Mouse (Mus musculus) urinary bladder, postnatal 14 days (tissue): Measurements from ENCODE around the gene Dap3.
"Not testable (repeated sequence)": the region's sequence is repeated elsewhere in the genome, so short reads cannot be mapped to it uniquely, and the experiment has no call there.

Source experiments
- DNase-seq: peaks from one replicate; pipeline ENCODE4 v3.0.0; 2021; ENCODE audit warnings: low spot score

The Dap3 gene

GRCm38 (mm10) chr3:88950576-88951326 is at the start of gene Dap3, which contains the start of gene Ash1l:
TSS of gene Dap3 (minus strand) at chr3:88951181.
TSS of gene Ash1l (plus strand) at chr3:88950622.
- peak; percentile 73 for DNase-seq

GRCm38 (mm10) chr3:88992793-88993192 is 41.8 kb upstream of the Dap3 start:
- no peak for DNase-seq

GRCm38 (mm10) chr3:88983921-88984381 is 33.0 kb upstream of the Dap3 start:
- DNase-seq = peak; percentile 23

GRCm38 (mm10) chr3:88981206-88982010 is 30.4 kb upstream of the Dap3 start:
- no peak for DNase-seq

- DNase-seq = no peak
Measured at GRCm38 (mm10) chr3:88975012-88975411, 24.0 kb upstream of the Dap3 start.

- DNase-seq = not testable (repeated sequence)
Measured at GRCm38 (mm10) chr3:88963211-88963610, 12.2 kb upstream of the Dap3 start.

GRCm38 (mm10) chr3:88953736-88954135 is 2.8 kb upstream of the Dap3 start:
- no peak for DNase-seq

GRCm38 (mm10) chr3:88953246-88953645 is 2.3 kb upstream of the Dap3 start:
- no peak for DNase-seq

- no peak for DNase-seq
Measured at GRCm38 (mm10) chr3:88951327-88951800, 383 bp upstream of the Dap3 start.

- peak; percentile 95 for DNase-seq
Measured at GRCm38 (mm10) chr3:88949786-88950575, 1.0 kb downstream of the Dap3 start.

GRCm38 (mm10) chr3:88944109-88944508 is 6.9 kb downstream of the Dap3 start:
- DNase-seq = no peak

- DNase-seq = no peak
Measured at GRCm38 (mm10) chr3:88942316-88942880, 8.6 kb downstream of the Dap3 start.

GRCm38 (mm10) chr3:88939749-88940148 is 11.2 kb downstream of the Dap3 start:
- DNase-seq = no peak

GRCm38 (mm10) chr3:88939071-88939470 is 11.9 kb downstream of the Dap3 start:
- DNase-seq = no peak

GRCm38 (mm10) chr3:88929501-88929900 is 21.5 kb downstream of the Dap3 start:
- DNase-seq = no peak

GRCm38 (mm10) chr3:88925651-88926050 is 25.3 kb downstream of the Dap3 start:
- no peak for DNase-seq

GRCm38 (mm10) chr3:88923989-88924591 is 26.9 kb downstream of the Dap3 start:
- peak; percentile 36 for DNase-seq

- DNase-seq = no peak
Measured at GRCm38 (mm10) chr3:88921411-88921810, 29.6 kb downstream of the Dap3 start.

- no peak for DNase-seq
Measured at GRCm38 (mm10) chr3:88918981-88919380, 32.0 kb downstream of the Dap3 start.

- DNase-seq = no peak
Measured at GRCm38 (mm10) chr3:88914384-88914810, 36.6 kb downstream of the Dap3 start.
